Mouse (Mus musculus) bone marrow macrophage, adult 2 months (primary cell): ENCODE data around the gene Gramd4.

Experiments
- CTCF ChIP-seq: IDR thresholded peaks from 2 replicates; pipeline ENCODE4 v1.5.1; 2012; ENCODE audit warnings: low read depth, mild to moderate bottlenecking, low read length, moderate library complexity
- POLR2A ChIP-seq: IDR thresholded peaks from 2 replicates; pipeline ENCODE4 v1.6.1; 2012; ENCODE audit warnings: mild to moderate bottlenecking, low read depth, low read length, borderline replicate concordance

DNA sequence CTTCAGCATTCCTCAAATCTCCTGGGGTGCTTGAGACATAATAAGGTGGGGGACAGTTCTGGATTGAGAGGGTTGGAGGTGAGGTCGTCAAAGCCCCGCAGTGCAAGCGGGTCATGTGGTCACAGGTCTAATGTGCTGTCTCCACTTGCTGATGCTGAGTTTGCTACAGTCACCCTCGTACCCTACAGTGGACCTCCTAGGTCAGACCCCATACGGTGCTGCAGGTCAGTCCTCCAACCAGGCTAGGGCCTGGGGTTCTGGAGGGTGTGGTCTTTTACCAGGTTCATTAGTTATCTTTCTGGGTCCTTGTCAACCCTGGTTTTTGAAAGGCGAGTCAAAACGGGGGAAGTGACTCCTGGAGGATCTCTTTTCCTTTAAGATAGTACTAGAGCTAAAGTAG is 413 bp downstream of the Gramd4 start:
- TF ChIP-seq CTCF (no peak), POLR2A (no peak)
